Mouse (Mus musculus) heart, adult 2 months (tissue): Measurements from ENCODE around the gene Aasdh.

ENCODE experiments used
- EP300 ChIP-seq: fragments of 200-500 bp; IDR thresholded peaks from 2 replicates; pipeline ENCODE4 v1.6.1; 2011; ENCODE audit warnings: low read depth, low read length, control low read depth; ENCODE audit not compliant: insufficient read depth
- POLR2A ChIP-seq: fragments of 200-500 bp; IDR thresholded peaks from 2 replicates; pipeline ENCODE4 v1.6.1; 2011; ENCODE audit warnings: mild to moderate bottlenecking, low read depth, low read length, control low read depth; ENCODE audit not compliant: insufficient read depth

- TF ChIP-seq EP300 (no peak), POLR2A (no peak)
Measured at GRCm38 (mm10) chr5:76952112-76953040, 47.1 kb upstream of the Aasdh start.
